Mouse (Mus musculus) liver, embryonic 14.5 days (tissue): ENCODE results near the gene Stat6.
A peak's percentile ranks its signal among the peaks of the same experiment; 100 is the strongest.

ENCODE experiments used
- CTCF ChIP-seq: IDR thresholded peaks from 2 replicates; pipeline ENCODE4 v1.5.1; 2016; ENCODE audit warnings: antibody characterized with exemption, low read depth, control low read depth
- EP300 ChIP-seq: IDR thresholded peaks from 2 replicates; pipeline ENCODE4 v1.6.1; 2016; ENCODE audit warnings: antibody characterized with exemption, low read depth

GRCm38 (mm10) chr10:127626433-127626832 lies 16.4 kb upstream of the Stat6 start:
- peak; percentile 67 for TF ChIP-seq CTCF
- TF ChIP-seq EP300 = no peak
